Mouse (Mus musculus): ENCODE measurements at regions not wholly inside any gene's neighbourhood (a gene's known extent, or its start where the extent isn't known, plus 50 kb on each side); places are given as distances from the start of the nearest gene placed in this dataset.

GRCm38 (mm10) chr9:63087195-63087594, 61.6 kb downstream of the Skor1 start:
- H3K9ac ChIP-seq, result no peak overlapping the region
- no peak overlapping the region for H3K4me3 ChIP-seq
- H3K27ac ChIP-seq, result no peak overlapping the region
- WGBS, result 75% methylated on average over 4 of the region's 4 CpGs
- no peak overlapping the region for H3K4me2 ChIP-seq (replicated peaks)
- no peaks in the 10 kb centered on the region for H3K36me3 ChIP-seq
- no peaks in the 10 kb centered on the region for H3K9me3 ChIP-seq
- no peak for ATAC-seq (ENCODE audit: low FRiP score, low read depth)
- peaks cover 19% of the 10 kb centered on the region for H3K4me1 ChIP-seq
- no peaks in the 10 kb centered on the region for H3K27me3 ChIP-seq

- Histone ChIP-seq H3K9ac (no peak overlapping the region), H3K27me3 (no peaks in the 10 kb centered on the region), H3K4me1 (peaks cover 14% of the 10 kb centered on the region), H3K27ac (no peak overlapping the region), H3K9me3 (no peaks in the 10 kb centered on the region), H3K4me3 (no peak overlapping the region), H3K36me3 (no peaks in the 10 kb centered on the region), H3K4me2 (replicated peaks) (no peak overlapping the region)
- ATAC-seq (ENCODE audit: low FRiP score, low read depth), result no peak
- WGBS, result 79% methylated on average over 1 of the region's 1 CpGs
These were observed 62.1 kb downstream of the Skor1 start for GRCm38 (mm10) chr9:63086671-63087070.

- WGBS, result 87% methylated on average over 7 of the region's 7 CpGs
- no peaks in the 10 kb centered on the region for H3K9me3 ChIP-seq
These were observed 65.9 kb downstream of the Skor1 start for GRCm38 (mm10) chr9:63082830-63083229.

GRCm38 (mm10) chr9:63082311-63082710, 66.5 kb downstream of the Skor1 start:
- no peak overlapping the region for H3K4me3 ChIP-seq
- 70% methylated on average over 3 of the region's 3 CpGs for WGBS
- H3K27me3 ChIP-seq, result no peaks in the 10 kb centered on the region
- H3K9ac ChIP-seq, result no peak overlapping the region
- no peaks in the 10 kb centered on the region for H3K4me1 ChIP-seq
- H3K9me3 ChIP-seq, result no peaks in the 10 kb centered on the region
- no peak for ATAC-seq (ENCODE audit: low FRiP score, low read depth)
- no peaks in the 10 kb centered on the region for H3K36me3 ChIP-seq
- H3K4me2 ChIP-seq (replicated peaks), result no peak overlapping the region
- no peak overlapping the region for H3K27ac ChIP-seq

More at GRCm38 (mm10) chr9:63082830-63083229, 65.9 kb downstream of the Skor1 start:
- Histone ChIP-seq H3K4me1 (no peaks in the 10 kb centered on the region), H3K9ac (no peak overlapping the region), H3K36me3 (no peaks in the 10 kb centered on the region), H3K4me3 (no peak overlapping the region), H3K27ac (no peak overlapping the region), H3K4me2 (replicated peaks) (no peak overlapping the region), H3K27me3 (no peaks in the 10 kb centered on the region)
- ATAC-seq (ENCODE audit: low FRiP score, low read depth), result no peak

- Histone ChIP-seq H3K4me2 (replicated peaks) (no peak overlapping the region), H3K36me3 (no peaks in the 10 kb centered on the region), H3K4me1 (peaks cover under 1% of the 10 kb centered on the region; the same call in 1 of the 2 replicates), H3K27me3 (no peaks in the 10 kb centered on the region), H3K27ac (no peak overlapping the region), H3K9me3 (no peaks in the 10 kb centered on the region), H3K9ac (no peak overlapping the region), H3K4me3 (no peak overlapping the region)
- ATAC-seq (ENCODE audit: low FRiP score, low read depth), result no peak
- WGBS, result 92% methylated on average over 5 of the region's 5 CpGs
These were observed 68.4 kb downstream of the Skor1 start for GRCm38 (mm10) chr9:63080406-63080805.

GRCm38 (mm10) chr9:63075252-63075651, 73.5 kb downstream of the Skor1 start:
- Histone ChIP-seq H3K4me3 (no peak overlapping the region), H3K9me3 (no peaks in the 10 kb centered on the region), H3K4me1 (peaks cover 23% of the 10 kb centered on the region), H3K4me2 (replicated peaks) (no peak overlapping the region), H3K36me3 (no peaks in the 10 kb centered on the region), H3K9ac (no peak overlapping the region), H3K27me3 (no peaks in the 10 kb centered on the region), H3K27ac (no peak overlapping the region)
- WGBS, result 44% methylated on average over 5 of the region's 5 CpGs
- no peak for ATAC-seq (ENCODE audit: low FRiP score, low read depth)

GRCm38 (mm10) chr9:63074803-63075202, 74.0 kb downstream of the Skor1 start:
- 25% methylated on average over 7 of the region's 7 CpGs for WGBS
- Histone ChIP-seq H3K4me1 (peaks cover 23% of the 10 kb centered on the region), H3K27me3 (no peaks in the 10 kb centered on the region), H3K27ac (no peak overlapping the region), H3K9ac (no peak overlapping the region; the same call in 1 of the 2 replicates), H3K4me2 (replicated peaks) (no peak overlapping the region), H3K36me3 (no peaks in the 10 kb centered on the region), H3K9me3 (no peaks in the 10 kb centered on the region), H3K4me3 (no peak overlapping the region)
- ATAC-seq (ENCODE audit: low FRiP score, low read depth), result peak; percentile 24; the same call in 1 of the 2 replicates

- H3K27me3 ChIP-seq, result no peaks in the 10 kb centered on the region
- no peak for ATAC-seq (ENCODE audit: low FRiP score, low read depth)
- H3K9me3 ChIP-seq, result no peaks in the 10 kb centered on the region
- H3K4me3 ChIP-seq, result no peak overlapping the region
- H3K36me3 ChIP-seq, result no peaks in the 10 kb centered on the region
- H3K27ac ChIP-seq, result no peak overlapping the region
- H3K4me2 ChIP-seq (replicated peaks), result peak overlapping the region; percentile 30
- no peak overlapping the region for H3K9ac ChIP-seq
- WGBS, result 24% methylated on average over 10 of the region's 10 CpGs
- H3K4me1 ChIP-seq, result peaks cover 23% of the 10 kb centered on the region
These were observed 74.6 kb downstream of the Skor1 start for GRCm38 (mm10) chr9:63074023-63074750.

- Histone ChIP-seq H3K9ac (no peak overlapping the region), H3K36me3 (no peaks in the 10 kb centered on the region), H3K9me3 (0 out of 2 replicates have a peak, but pooled peaks cover 4% of the 10 kb centered on the region), H3K4me2 (replicated peaks) (no peak overlapping the region), H3K4me1 (peaks cover 35% of the 10 kb centered on the region), H3K4me3 (no peak overlapping the region), H3K27me3 (no peaks in the 10 kb centered on the region), H3K27ac (no peak overlapping the region; the same call in 1 of the 2 replicates)
- no peak for ATAC-seq (ENCODE audit: low FRiP score, low read depth)
- WGBS, result 32% methylated on average over 6 of the region's 6 CpGs
These were observed 77.7 kb downstream of the Skor1 start for GRCm38 (mm10) chr9:63071032-63071431.

- no peaks in the 10 kb centered on the region for H3K27me3 ChIP-seq
- H3K27ac ChIP-seq, result no peak overlapping the region
- no peak overlapping the region for H3K4me3 ChIP-seq
- H3K36me3 ChIP-seq, result no peaks in the 10 kb centered on the region
- no peak for ATAC-seq (ENCODE audit: low FRiP score, low read depth)
- no peak overlapping the region for H3K9ac ChIP-seq
- H3K4me1 ChIP-seq, result peaks cover 34% of the 10 kb centered on the region
- 0 out of 2 replicates have a peak, but pooled peaks cover 4% of the 10 kb centered on the region for H3K9me3 ChIP-seq
- WGBS, result 84% methylated on average over 6 of the region's 6 CpGs
- H3K4me2 ChIP-seq (replicated peaks), result no peak overlapping the region
These were observed 78.8 kb downstream of the Skor1 start for GRCm38 (mm10) chr9:63069919-63070318.

GRCm38 (mm10) chr9:63067054-63067406, 79.3 kb upstream of the Pias1 start:
- H3K9ac ChIP-seq, result no peak overlapping the region
- H3K4me3 ChIP-seq, result no peak overlapping the region
- peak overlapping the region; percentile 69; the same call in 1 of the 2 replicates for H3K27ac ChIP-seq
- H3K36me3 ChIP-seq, result no peaks in the 10 kb centered on the region
- no peak for ATAC-seq (ENCODE audit: low FRiP score, low read depth)
- H3K27me3 ChIP-seq, result no peaks in the 10 kb centered on the region
- H3K9me3 ChIP-seq, result peaks cover 15% of the 10 kb centered on the region
- H3K4me1 ChIP-seq, result peaks cover 23% of the 10 kb centered on the region
- no peak overlapping the region for H3K4me2 ChIP-seq (replicated peaks)
- WGBS, result 65% methylated on average over 2 of the region's 2 CpGs

GRCm38 (mm10) chr9:63066384-63067053, 78.8 kb upstream of the Pias1 start:
- Histone ChIP-seq H3K4me1 (peaks cover 22% of the 10 kb centered on the region), H3K27me3 (no peaks in the 10 kb centered on the region), H3K9me3 (peaks cover 15% of the 10 kb centered on the region), H3K36me3 (no peaks in the 10 kb centered on the region), H3K9ac (no peak overlapping the region), H3K27ac (peak overlapping the region; percentile 69; the same call in 1 of the 2 replicates), H3K4me3 (no peak overlapping the region), H3K4me2 (replicated peaks) (no peak overlapping the region)
- WGBS, result 69% methylated on average over 10 of the region's 10 CpGs
- no peak for ATAC-seq (ENCODE audit: low FRiP score, low read depth)

Measured in limb, embryonic 13.5 days (tissue).